Mouse (Mus musculus) CD4-positive helper T cell, adult 2 months (primary cell): ENCODE measurements around the gene Zeb2.

Source experiments
- DNase-seq: peaks from one replicate; pipeline ENCODE4 v3.0.0-alpha.2; 2012; ENCODE audit warnings: low read depth, missing footprints, low spot score

Zeb2 gene

GRCm38 (mm10) chr2:45117087-45117561, at the start of gene Zeb2:
Gene Zeb2 (minus strand): TSS chr2:45117395.
- DNase-seq, result peak; percentile 36

GRCm38 (mm10) chr2:45158785-45159184, 41.6 kb upstream of the Zeb2 start:
- DNase-seq, result no peak

- no peak for DNase-seq
These were observed 41.2 kb upstream of the Zeb2 start for GRCm38 (mm10) chr2:45158351-45158782.

- DNase-seq, result no peak
These were observed 36.1 kb upstream of the Zeb2 start for GRCm38 (mm10) chr2:45153315-45153714.

- DNase-seq, result no peak
These were observed 26.0 kb upstream of the Zeb2 start for GRCm38 (mm10) chr2:45143162-45143561.

- DNase-seq, result peak; percentile 45
These were observed 21.7 kb upstream of the Zeb2 start for GRCm38 (mm10) chr2:45138906-45139305.

GRCm38 (mm10) chr2:45136783-45137182, 19.6 kb upstream of the Zeb2 start:
- no peak for DNase-seq

GRCm38 (mm10) chr2:45133225-45133624, 16.0 kb upstream of the Zeb2 start:
- no peak for DNase-seq

GRCm38 (mm10) chr2:45130461-45131156, 13.4 kb upstream of the Zeb2 start:
- DNase-seq, result no peak

GRCm38 (mm10) chr2:45129556-45129955, 12.4 kb upstream of the Zeb2 start:
- no peak for DNase-seq

GRCm38 (mm10) chr2:45128696-45129095, 11.5 kb upstream of the Zeb2 start:
- no peak for DNase-seq

GRCm38 (mm10) chr2:45126401-45126800, 9.2 kb upstream of the Zeb2 start:
- no peak for DNase-seq

GRCm38 (mm10) chr2:45125181-45125580, 8.0 kb upstream of the Zeb2 start:
- DNase-seq, result no peak

GRCm38 (mm10) chr2:45123490-45123889, 6.3 kb upstream of the Zeb2 start:
- DNase-seq, result no peak

- DNase-seq, result no peak
These were observed 926 bp upstream of the Zeb2 start for GRCm38 (mm10) chr2:45118121-45118520.

GRCm38 (mm10) chr2:45117592-45117991, 397 bp upstream of the Zeb2 start:
- no peak for DNase-seq

GRCm38 (mm10) chr2:45116531-45117024, 617 bp downstream of the Zeb2 start:
- no peak for DNase-seq

GRCm38 (mm10) chr2:45115720-45116495, 1.3 kb downstream of the Zeb2 start:
- DNase-seq, result no peak

- no peak for DNase-seq
These were observed 2.0 kb downstream of the Zeb2 start for GRCm38 (mm10) chr2:45115211-45115610.

- no peak for DNase-seq
These were observed 2.6 kb downstream of the Zeb2 start for GRCm38 (mm10) chr2:45114596-45114995.

- DNase-seq, result no peak
These were observed 3.3 kb downstream of the Zeb2 start for GRCm38 (mm10) chr2:45113912-45114311.

GRCm38 (mm10) chr2:45112891-45113683, 4.1 kb downstream of the Zeb2 start:
- peak; percentile 12 for DNase-seq
